Mouse (Mus musculus) forebrain, embryonic 14.5 days (tissue): ENCODE results near the gene Nat8l. TPM values are rescaled to one million over a fixed set of nuclear protein-coding genes. Genes with fewer than 3 reads are reported as not detected.

Source experiments
- ATAC-seq: fragments of 200-750 bp; cut with Nextera tagmentation; 2 replicates; pipeline ENCODE4 v1.8.0; 2017; ENCODE audit warnings: mild to moderate bottlenecking, moderate library complexity
- DNase-seq: peaks from one replicate; pipeline ENCODE4 v3.0.0-alpha.2; 2015; ENCODE audit warnings: low spot score
- H3K27ac ChIP-seq: fragments of 300-500 bp; sonication (generic); 2 replicates; pipeline ENCODE4 v1.5.1; 2014; ENCODE audit warnings: low read depth, mild to moderate bottlenecking, control low read depth, low read length, moderate library complexity
- H3K27me3 ChIP-seq: fragments of 300-500 bp; sonication (generic); replicated peaks from 2 replicates; pipeline ENCODE4 v1.6.1; 2014; ENCODE audit warnings: low read length, control low read depth, mixed read lengths; ENCODE audit not compliant: control insufficient read depth, insufficient read depth
- H3K36me3 ChIP-seq: fragments of 300-500 bp; sonication (generic); 2 replicates; pipeline ENCODE4 v1.6.1; 2014; ENCODE audit warnings: low read length, control low read depth; ENCODE audit not compliant: control insufficient read depth, insufficient read depth
- H3K4me1 ChIP-seq: fragments of 300-500 bp; sonication (generic); 2 replicates; pipeline ENCODE4 v1.6.1; 2014; ENCODE audit warnings: antibody characterized with exemption, low read length, control low read depth; ENCODE audit not compliant: control insufficient read depth, insufficient read depth
- H3K4me2 ChIP-seq: fragments of 300-500 bp; sonication (generic); 2 replicates; pipeline ENCODE4 v1.6.1; 2014; ENCODE audit warnings: mild to moderate bottlenecking, control low read depth, low read length
- H3K4me3 ChIP-seq: fragments of 300-500 bp; sonication (generic); 2 replicates; pipeline ENCODE4 v1.5.1; 2014; ENCODE audit warnings: low read depth, low read length, control low read depth
- H3K9ac ChIP-seq: fragments of 300-500 bp; sonication (generic); 2 replicates; pipeline ENCODE4 v1.6.1; 2014; ENCODE audit warnings: mild to moderate bottlenecking, low read length, control low read depth, moderate library complexity
- H3K9me3 ChIP-seq: fragments of 300-500 bp; sonication (generic); replicated peaks from 2 replicates; pipeline ENCODE4 v1.6.1; 2016; ENCODE audit warnings: low read length, control low read depth, mixed read lengths; ENCODE audit not compliant: control insufficient read depth
- WGBS: fragments of 180-500 bp; shearing (Covaris S2); extraction: QIAGEN DNeasy Blood & Tissue Kit; methylation state at CpG from one replicate; pipeline ENCODE4 v1.1.7; 2014; 5-methylcytosine and 5-hydroxymethylcytosine counted together
- polyA plus RNA-seq: library from polyadenylated mRNA; unstranded; fragments of >200 nt; fragmentation: Nextera tagmentation; extraction: Ambion mirVana; gene quantifications from 2 replicates; pipeline ENCODE4 v1.2.1, GENCODE M21; 2014

Gene Nat8l
- polyA plus RNA-seq, 1 experiment from 2014 or later, result 2.7 TPM

- Histone ChIP-seq H3K27me3 (no peaks in the 10 kb centered on the region), H3K4me1 (no peaks in the 10 kb centered on the region), H3K9ac (no peak overlapping the region), H3K4me2 (no peak overlapping the region), H3K27ac (no peak overlapping the region), H3K36me3 (no peaks in the 10 kb centered on the region), H3K9me3 (no peaks in the 10 kb centered on the region), H3K4me3 (no peak overlapping the region)
- no peak for ATAC-seq
- WGBS, result 79% methylated on average over 4 of the region's 4 CpGs
- no peak for DNase-seq
Observed at GRCm38 (mm10) chr5:34018968-34019367, 23.2 kb downstream of the Nat8l start.

- Histone ChIP-seq H3K9me3 (no peaks in the 10 kb centered on the region), H3K27me3 (no peaks in the 10 kb centered on the region), H3K27ac (no peak overlapping the region), H3K4me2 (no peak overlapping the region), H3K9ac (no peak overlapping the region), H3K36me3 (no peaks in the 10 kb centered on the region), H3K4me3 (no peak overlapping the region), H3K4me1 (no peaks in the 10 kb centered on the region)
- WGBS, result 64% methylated on average over 4 of the region's 4 CpGs
- no peak for DNase-seq
- ATAC-seq, result no peak
Observed at GRCm38 (mm10) chr5:34030101-34030500, 34.3 kb downstream of the Nat8l start.

GRCm38 (mm10) chr5:34031022-34031421, 35.2 kb downstream of the Nat8l start:
- Histone ChIP-seq H3K4me1 (no peaks in the 10 kb centered on the region), H3K36me3 (no peaks in the 10 kb centered on the region), H3K9ac (no peak overlapping the region), H3K4me3 (no peak overlapping the region), H3K27me3 (no peaks in the 10 kb centered on the region), H3K27ac (no peak overlapping the region), H3K9me3 (no peaks in the 10 kb centered on the region), H3K4me2 (no peak overlapping the region)
- 68% methylated on average over 6 of the region's 6 CpGs for WGBS
- no peak for ATAC-seq
- DNase-seq, result no peak

GRCm38 (mm10) chr5:34032520-34032919, 36.7 kb downstream of the Nat8l start:
- no peaks in the 10 kb centered on the region for H3K9me3 ChIP-seq
- no peak for DNase-seq
- no peak overlapping the region for H3K27ac ChIP-seq
- no peak overlapping the region for H3K9ac ChIP-seq
- H3K4me3 ChIP-seq, result no peak overlapping the region
- H3K4me1 ChIP-seq, result no peaks in the 10 kb centered on the region
- no peaks in the 10 kb centered on the region for H3K27me3 ChIP-seq
- H3K36me3 ChIP-seq, result no peaks in the 10 kb centered on the region
- ATAC-seq, result no peak
- no peak overlapping the region for H3K4me2 ChIP-seq
- 65% methylated on average over 3 of the region's 3 CpGs for WGBS

Other genes starting within 250 kb of the Nat8l start
- 50.4 and 56.2 TPM in 2 replicates for gene Letm1, start 213.2 kb upstream of the Nat8l start, polyA plus RNA-seq
- gene Nsd2, start 175.3 kb upstream of the Nat8l start, polyA plus RNA-seq, result 78.7 and 86.6 TPM in 2 replicates
- gene Nelfa, start 59.6 kb upstream of the Nat8l start, polyA plus RNA-seq, result 38.0 and 45.5 TPM in 2 replicates
- 424 and 498 TPM in 2 replicates for gene Gm1673, start 12.6 kb upstream of the Nat8l start, polyA plus RNA-seq
- gene Poln, start 173.5 kb downstream of the Nat8l start, polyA plus RNA-seq, result 0.49 and 0.89 TPM in 2 replicates
- 19.2 and 23.1 TPM in 2 replicates for gene Haus3, start 173.5 kb downstream of the Nat8l start, polyA plus RNA-seq
- 25.7 and 29.9 TPM in 2 replicates for gene Mxd4, start 191.7 kb downstream of the Nat8l start, polyA plus RNA-seq